Mouse (Mus musculus): ENCODE measurements around the gene Ankrd34c. TPM values are rescaled to one million over a fixed set of nuclear protein-coding genes. Genes with fewer than 3 reads are reported as not detected.

Ankrd34c gene
- polyA plus RNA-seq, 1 experiment from 2014 or later: not detected

- ATAC-seq (replicated peaks; ENCODE audit: insufficient number of reproducible peaks, low FRiP score, low TSS enrichment): no peak
- 0 out of 2 replicates have a peak, but pooled peaks cover 1% of the 10 kb centered on the region for H3K36me3 ChIP-seq (ENCODE audit: control insufficient read depth, insufficient read depth, low read length)
- WGBS (ENCODE audit: insufficient replicate concordance): 81% methylated on average over 2 of the region's 2 CpGs
- no peak overlapping the region for H3K9ac ChIP-seq (ENCODE audit: low read depth, low read length)
- no peak overlapping the region for H3K4me3 ChIP-seq (ENCODE audit: low read depth, low read length)
- no peaks in the 10 kb centered on the region for H3K4me1 ChIP-seq (ENCODE audit: control insufficient read depth, insufficient read depth, low read length)
- H3K9me3 ChIP-seq (replicated peaks; ENCODE audit: control insufficient read depth, low read length): no peaks in the 10 kb centered on the region
- H3K27ac ChIP-seq (ENCODE audit: low read depth, low read length): no peak overlapping the region
- no peak overlapping the region for H3K4me2 ChIP-seq
- H3K27me3 ChIP-seq (ENCODE audit: control insufficient read depth, insufficient read depth, low read length): no peaks in the 10 kb centered on the region
These were observed 44.6 kb downstream of the Ankrd34c start for GRCm38 (mm10) chr9:89693670-89694069.

GRCm38 (mm10) chr9:89689179-89689578 lies 49.1 kb downstream of the Ankrd34c start:
- H3K9ac ChIP-seq (ENCODE audit: low read depth, low read length): no peak overlapping the region
- H3K36me3 ChIP-seq (ENCODE audit: control insufficient read depth, insufficient read depth, low read length): no peaks in the 10 kb centered on the region
- H3K27ac ChIP-seq (ENCODE audit: low read depth, low read length): no peak overlapping the region
- no peaks in the 10 kb centered on the region for H3K9me3 ChIP-seq (replicated peaks; ENCODE audit: control insufficient read depth, low read length)
- 37% methylated on average over 1 of the region's 1 CpGs for WGBS (ENCODE audit: insufficient replicate concordance)
- H3K4me1 ChIP-seq (ENCODE audit: control insufficient read depth, insufficient read depth, low read length): no peaks in the 10 kb centered on the region
- ATAC-seq (replicated peaks; ENCODE audit: insufficient number of reproducible peaks, low FRiP score, low TSS enrichment): no peak
- no peak overlapping the region for H3K4me3 ChIP-seq (ENCODE audit: low read depth, low read length)
- H3K27me3 ChIP-seq (ENCODE audit: control insufficient read depth, insufficient read depth, low read length): no peaks in the 10 kb centered on the region
- H3K4me2 ChIP-seq: no peak overlapping the region

DNA sequence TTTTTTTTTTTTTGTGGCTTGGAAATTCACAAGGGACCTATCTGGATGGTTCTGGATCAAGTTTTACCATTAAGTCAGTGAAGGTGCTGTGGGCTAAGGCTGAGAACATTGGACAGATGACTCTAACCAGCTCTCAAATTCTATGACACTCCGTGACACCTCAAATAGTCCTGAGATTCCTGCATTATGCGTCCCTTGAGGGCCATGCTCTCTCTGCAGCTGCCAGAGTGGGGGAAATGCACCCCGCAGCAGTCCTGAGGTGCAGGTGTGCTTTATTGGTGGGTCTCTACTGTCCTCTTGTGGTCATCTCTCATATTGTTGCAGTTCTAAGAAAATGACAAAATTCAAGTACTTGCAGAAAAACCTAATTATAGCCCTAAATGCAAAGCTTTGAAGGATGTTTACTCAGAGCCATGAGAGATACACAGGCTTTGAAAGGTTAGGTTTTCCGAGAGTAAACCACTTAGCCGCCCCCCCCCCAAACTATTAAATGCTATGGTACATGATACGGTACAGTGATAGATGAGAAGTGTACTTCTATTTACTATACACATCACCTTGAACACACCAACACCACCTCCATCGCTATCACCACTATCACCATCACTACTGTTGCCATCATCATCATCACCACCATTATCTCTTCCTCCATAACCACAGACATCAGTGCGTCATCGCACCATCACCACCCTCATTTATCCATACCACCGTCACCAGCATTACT lies 50.6 kb downstream of the Ankrd34c start:
- no peak overlapping the region for H3K9ac ChIP-seq (ENCODE audit: low read depth, low read length)
- H3K4me3 ChIP-seq (ENCODE audit: low read depth, low read length): no peak overlapping the region
- H3K4me1 ChIP-seq (ENCODE audit: control insufficient read depth, insufficient read depth, low read length): no peaks in the 10 kb centered on the region
- H3K27me3 ChIP-seq (ENCODE audit: control insufficient read depth, insufficient read depth, low read length): no peaks in the 10 kb centered on the region
- no peaks in the 10 kb centered on the region for H3K9me3 ChIP-seq (replicated peaks; ENCODE audit: control insufficient read depth, low read length)
- H3K36me3 ChIP-seq (ENCODE audit: control insufficient read depth, insufficient read depth, low read length): no peaks in the 10 kb centered on the region
- WGBS (ENCODE audit: insufficient replicate concordance): 54% methylated on average over 10 of the region's 10 CpGs
- no peak overlapping the region for H3K27ac ChIP-seq (ENCODE audit: low read depth, low read length)
- H3K4me2 ChIP-seq: no peak overlapping the region
- ATAC-seq (replicated peaks; ENCODE audit: insufficient number of reproducible peaks, low FRiP score, low TSS enrichment): no peak

- Histone ChIP-seq H3K27me3 (ENCODE audit: control insufficient read depth, insufficient read depth, low read length) (no peaks in the 10 kb centered on the region), H3K4me2 (no peak overlapping the region), H3K9ac (ENCODE audit: low read depth, low read length) (no peak overlapping the region), H3K9me3 (replicated peaks; ENCODE audit: control insufficient read depth, low read length) (no peaks in the 10 kb centered on the region), H3K36me3 (ENCODE audit: control insufficient read depth, insufficient read depth, low read length) (no peaks in the 10 kb centered on the region), H3K4me3 (ENCODE audit: low read depth, low read length) (no peak overlapping the region), H3K4me1 (ENCODE audit: control insufficient read depth, insufficient read depth, low read length) (no peaks in the 10 kb centered on the region), H3K27ac (ENCODE audit: low read depth, low read length) (no peak overlapping the region)
- no peak for ATAC-seq (replicated peaks; ENCODE audit: insufficient number of reproducible peaks, low FRiP score, low TSS enrichment)
- 59% methylated on average over 2 of the region's 2 CpGs for WGBS (ENCODE audit: insufficient replicate concordance)
These were observed 52.0 kb downstream of the Ankrd34c start for GRCm38 (mm10) chr9:89686262-89686661.

GRCm38 (mm10) chr9:89678974-89679373 lies 59.3 kb downstream of the Ankrd34c start:
- Histone ChIP-seq H3K27ac (ENCODE audit: low read depth, low read length) (no peak overlapping the region), H3K27me3 (ENCODE audit: control insufficient read depth, insufficient read depth, low read length) (no peaks in the 10 kb centered on the region), H3K4me1 (ENCODE audit: control insufficient read depth, insufficient read depth, low read length) (no peaks in the 10 kb centered on the region), H3K9me3 (replicated peaks; ENCODE audit: control insufficient read depth, low read length) (no peaks in the 10 kb centered on the region), H3K4me3 (ENCODE audit: low read depth, low read length) (no peak overlapping the region), H3K9ac (ENCODE audit: low read depth, low read length) (no peak overlapping the region), H3K4me2 (no peak overlapping the region), H3K36me3 (ENCODE audit: control insufficient read depth, insufficient read depth, low read length) (no peaks in the 10 kb centered on the region)
- WGBS (ENCODE audit: insufficient replicate concordance): 45% methylated on average over 1 of the region's 1 CpGs
- no peak for ATAC-seq (replicated peaks; ENCODE audit: insufficient number of reproducible peaks, low FRiP score, low TSS enrichment)

Other genes with a start within 250 kb of the Ankrd34c start
- 0.07 TPM in 2 replicates for gene Minar1, start 115.3 kb downstream of the Ankrd34c start, polyA plus RNA-seq (2014; fragmentation: Nextera tagmentation; extraction: Ambion mirVana)
- gene Tmed3, start 33.4 kb downstream of the Ankrd34c start, polyA plus RNA-seq (2014; fragmentation: Nextera tagmentation; extraction: Ambion mirVana): 74.3 and 80.7 TPM in 2 replicates
- 0.10 and 0.19 TPM in 2 replicates for gene Rasgrf1, start 171.4 kb upstream of the Ankrd34c start, polyA plus RNA-seq (2014; fragmentation: Nextera tagmentation; extraction: Ambion mirVana)

Data from heart, embryonic 11.5 days (tissue).